Mouse (Mus musculus): ENCODE results near the gene Gm49378.

- TF ChIP-seq POLR2A (IDR thresholded peaks at IDR 0.05; ENCODE audit: low read depth, low read length): no peak
- TF ChIP-seq CTCF (IDR thresholded peaks at IDR 0.05; ENCODE audit: extremely low read depth, insufficient read depth, insufficient read length, insufficient replicate concordance): no peak
These were observed 20.3 kb upstream of the Gm49378 start for GRCm38 (mm10) chr14:55658011-55658410.
